ENCODE assay signal across 23 mouse cellular contexts in the genomic region with DNA sequence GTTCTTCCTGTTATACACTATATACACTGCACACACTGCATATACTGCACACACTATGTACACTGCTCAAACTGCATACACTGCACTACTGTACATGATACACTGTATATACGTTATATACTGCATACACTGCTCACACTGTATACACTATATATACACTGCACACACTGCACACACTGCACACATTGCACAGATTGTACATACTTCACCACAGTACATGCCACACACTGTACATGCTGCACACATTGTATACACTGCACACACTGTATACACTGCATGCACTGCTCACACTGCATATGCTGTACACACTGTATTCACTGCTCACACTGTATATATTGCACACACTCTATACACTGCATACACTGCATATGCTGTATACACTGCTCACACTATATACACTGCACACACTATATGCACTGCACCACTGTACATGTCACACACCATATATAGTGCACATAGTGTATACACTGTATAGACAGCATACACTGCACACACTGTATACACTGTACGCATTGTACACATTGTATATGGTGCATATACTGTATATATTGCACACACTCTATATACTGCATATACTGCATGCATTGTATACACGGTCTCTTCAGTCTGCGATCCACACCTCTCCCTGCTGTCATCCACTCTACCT.
DNase-seq lines count a peak whose midpoint lies in the region; ATAC-seq and TF ChIP-seq lines count a peak whose summit lies in the region.
"Had no signal": no experiment of that assay in that cellular context is flagged by ENCODE, and none has a peak within 500 bp of the region (broad histone marks: within the 10 kb centered on the region; RNA-seq: fewer than 3 reads in every experiment).

No protein-coding gene starts in this region.

- peak; percentile 49; the same call in 1 of the 2 replicates for ATAC-seq in forebrain, embryonic 12.5 days (ENCODE audit: low FRiP score)
- ATAC-seq in hindbrain, postnatal 0 days = peak; percentile 40; the same call in 1 of the 2 replicates
- ATAC-seq in hindbrain, embryonic 14.5 days (ENCODE audit: low FRiP score) = no peak
- 0 out of 2 replicates have a peak, but pooled peaks have one; percentile 30 for ATAC-seq in midbrain, embryonic 15.5 days (replicated peaks)
- no peak for ATAC-seq in midbrain, embryonic 14.5 days (ENCODE audit: low FRiP score, low TSS enrichment)
- ATAC-seq: intestine, embryonic 15.5 days; liver, postnatal 0 days; lung, postnatal 0 days had no signal

- no peak overlapping the region for H3K27ac ChIP-seq in forebrain, embryonic 12.5 days
- no peak overlapping the region for H3K27ac ChIP-seq in forebrain, embryonic 10.5 days
- no peak overlapping the region for H3K27ac ChIP-seq in hindbrain, postnatal 0 days
- H3K27ac ChIP-seq in hindbrain, embryonic 14.5 days = no peak overlapping the region
- no peak overlapping the region for H3K27ac ChIP-seq in midbrain, embryonic 15.5 days
- no peak overlapping the region for H3K27ac ChIP-seq in midbrain, embryonic 14.5 days (replicated peaks; ENCODE audit: low read depth, low read length)
- H3K27ac ChIP-seq: gastrocnemius, adult 2 months; intestine, embryonic 15.5 days; left cerebral cortex, adult 2 months; macrophage had no signal

- no peak overlapping the region for H3K9ac ChIP-seq in forebrain, embryonic 12.5 days
- H3K9ac ChIP-seq in hindbrain, postnatal 0 days (replicated peaks; ENCODE audit: low read length) = no peak overlapping the region
- H3K9ac ChIP-seq in hindbrain, embryonic 14.5 days = no peak overlapping the region
- no peak overlapping the region for H3K9ac ChIP-seq in midbrain, embryonic 15.5 days
- no peak overlapping the region for H3K9ac ChIP-seq in midbrain, embryonic 14.5 days (replicated peaks; ENCODE audit: low read length)
- H3K9ac ChIP-seq: intestine, embryonic 15.5 days; liver, postnatal 0 days had no signal

- DNase-seq in forebrain, embryonic 10.5 days (ENCODE audit: extremely low spot score, low spot score) = no peak
- no peak for DNase-seq in hindbrain, postnatal 0 days (ENCODE audit: low spot score)
- no peak for DNase-seq in hindbrain, embryonic 14.5 days (ENCODE audit: low spot score)
- no peak for DNase-seq in midbrain, embryonic 14.5 days
- DNase-seq in right cerebral cortex, adult 18-20 months = no peak
- DNase-seq: adrenal gland, postnatal 10 days; cerebellum, adult 8-10 months; cerebellum, postnatal 36 days; embryo, embryonic 11 days; gastrocnemius, adult 2 months; heart, postnatal 4 days; kidney, adult 8-10 months; kidney, postnatal 10 days; liver, postnatal 0 days; retina, postnatal 1 day; thymus, adult 2 months; thymus, postnatal 4 days had no signal

- no peaks in the 10 kb centered on the region for H3K4me1 ChIP-seq in forebrain, embryonic 12.5 days
- no peaks in the 10 kb centered on the region for H3K4me1 ChIP-seq in forebrain, embryonic 10.5 days
- H3K4me1 ChIP-seq in hindbrain, postnatal 0 days (ENCODE audit: insufficient read depth, low read length) = no peaks in the 10 kb centered on the region
- no peaks in the 10 kb centered on the region for H3K4me1 ChIP-seq in hindbrain, embryonic 14.5 days (replicated peaks; ENCODE audit: control insufficient read depth, insufficient read depth, low read length)
- H3K4me1 ChIP-seq in midbrain, embryonic 15.5 days = no peaks in the 10 kb centered on the region
- no peaks in the 10 kb centered on the region for H3K4me1 ChIP-seq in midbrain, embryonic 14.5 days (ENCODE audit: control insufficient read depth, insufficient read depth, low read length)
- H3K4me1 ChIP-seq: intestine, embryonic 15.5 days had no signal

- no peak overlapping the region for H3K4me3 ChIP-seq in forebrain, embryonic 12.5 days (replicated peaks)
- no peak overlapping the region for H3K4me3 ChIP-seq in forebrain, embryonic 10.5 days
- H3K4me3 ChIP-seq in hindbrain, postnatal 0 days (ENCODE audit: low read length) = no peak overlapping the region
- H3K4me3 ChIP-seq in hindbrain, embryonic 14.5 days (replicated peaks; ENCODE audit: low read length) = no peak overlapping the region
- no peak overlapping the region for H3K4me3 ChIP-seq in midbrain, embryonic 15.5 days
- H3K4me3 ChIP-seq in midbrain, embryonic 14.5 days (replicated peaks; ENCODE audit: low read depth, low read length) = no peak overlapping the region
- H3K4me3 ChIP-seq: gastrocnemius, adult 2 months; intestine, embryonic 15.5 days; left cerebral cortex, adult 2 months had no signal

- no peaks in the 10 kb centered on the region for H3K36me3 ChIP-seq in forebrain, embryonic 12.5 days (replicated peaks)
- H3K36me3 ChIP-seq in forebrain, embryonic 10.5 days (replicated peaks) = no peaks in the 10 kb centered on the region
- H3K36me3 ChIP-seq in hindbrain, postnatal 0 days (ENCODE audit: insufficient read depth, low read length) = no peaks in the 10 kb centered on the region
- no peaks in the 10 kb centered on the region for H3K36me3 ChIP-seq in hindbrain, embryonic 14.5 days (replicated peaks; ENCODE audit: control insufficient read depth, insufficient read depth)
- H3K36me3 ChIP-seq in midbrain, embryonic 15.5 days (replicated peaks) = no peaks in the 10 kb centered on the region
- H3K36me3 ChIP-seq in midbrain, embryonic 14.5 days (ENCODE audit: control insufficient read depth, insufficient read depth, low read length) = no peaks in the 10 kb centered on the region
- H3K36me3 ChIP-seq: intestine, embryonic 15.5 days had no signal

- no peaks in the 10 kb centered on the region for H3K9me3 ChIP-seq in forebrain, embryonic 12.5 days
- no peaks in the 10 kb centered on the region for H3K9me3 ChIP-seq in forebrain, embryonic 10.5 days
- H3K9me3 ChIP-seq in hindbrain, postnatal 0 days (ENCODE audit: low read length) = no peaks in the 10 kb centered on the region
- H3K9me3 ChIP-seq in hindbrain, embryonic 14.5 days (ENCODE audit: control insufficient read depth, low read length) = no peaks in the 10 kb centered on the region
- no peaks in the 10 kb centered on the region for H3K9me3 ChIP-seq in midbrain, embryonic 15.5 days
- H3K9me3 ChIP-seq in midbrain, embryonic 14.5 days (ENCODE audit: control insufficient read depth, low read length) = no peaks in the 10 kb centered on the region
- H3K9me3 ChIP-seq: intestine, embryonic 15.5 days had no signal

- 96% methylated on average over 4 of the region's 4 CpGs for WGBS in forebrain, embryonic 12.5 days
- WGBS in forebrain, embryonic 10.5 days = 94% methylated on average over 4 of the region's 4 CpGs
- WGBS in hindbrain, postnatal 0 days = 96% methylated on average over 4 of the region's 4 CpGs
- WGBS in hindbrain, embryonic 14.5 days = 92% methylated on average over 4 of the region's 4 CpGs
- 96% methylated on average over 4 of the region's 4 CpGs for WGBS in midbrain, embryonic 15.5 days
- WGBS in midbrain, embryonic 14.5 days = 93% methylated on average over 4 of the region's 4 CpGs

- TF ChIP-seq CTCF in hindbrain, postnatal 0 days (IDR thresholded peaks at IDR 0.05; ENCODE audit: low read depth) = no peak

- H3K4me2 ChIP-seq in forebrain, embryonic 12.5 days = no peak overlapping the region
- H3K4me2 ChIP-seq in hindbrain, postnatal 0 days (ENCODE audit: low read depth, low read length) = no peak overlapping the region
- no peak overlapping the region for H3K4me2 ChIP-seq in hindbrain, embryonic 14.5 days (replicated peaks)
- H3K4me2 ChIP-seq in midbrain, embryonic 15.5 days = no peak overlapping the region
- H3K4me2 ChIP-seq in midbrain, embryonic 14.5 days (ENCODE audit: low read length) = no peak overlapping the region
- H3K4me2 ChIP-seq: intestine, embryonic 15.5 days had no signal

- H3K27me3 ChIP-seq in forebrain, embryonic 12.5 days = 0 out of 2 replicates have a peak, but pooled peaks cover 3% of the 10 kb centered on the region
- H3K27me3 ChIP-seq in forebrain, embryonic 10.5 days (ENCODE audit: poor library complexity, severe bottlenecking) = no peaks in the 10 kb centered on the region
- no peaks in the 10 kb centered on the region for H3K27me3 ChIP-seq in hindbrain, postnatal 0 days (ENCODE audit: insufficient read depth, low read length)
- no peaks in the 10 kb centered on the region for H3K27me3 ChIP-seq in hindbrain, embryonic 14.5 days (ENCODE audit: control insufficient read depth, insufficient read depth, low read length)
- no peaks in the 10 kb centered on the region for H3K27me3 ChIP-seq in midbrain, embryonic 15.5 days (replicated peaks)
- H3K27me3 ChIP-seq in midbrain, embryonic 14.5 days (ENCODE audit: control insufficient read depth, insufficient read depth, low read length) = no peaks in the 10 kb centered on the region
- H3K27me3 ChIP-seq: intestine, embryonic 15.5 days had no signal

Comparison
In these comparisons a context has a peak if more than half of its experiments do, and no peak if none do; other contexts are left out.
1. ATAC-seq: peak in forebrain, embryonic 12.5 days (single experiment), hindbrain, postnatal 0 days (single experiment) and midbrain, embryonic 15.5 days (single experiment); none in hindbrain, embryonic 14.5 days (single experiment) and midbrain, embryonic 14.5 days (single experiment).